Mouse (Mus musculus): ENCODE data around the gene Lrrc19.
"Not testable (repeated sequence)": the region's sequence is repeated elsewhere in the genome, so short reads cannot be mapped to it uniquely, and the experiment has no call there.

Lrrc19 gene

GRCm38 (mm10) chr4:94649920-94650319 lies at the start of gene Lrrc19:
Lrrc19 (minus strand) TSS chr4:94650144.
- TF ChIP-seq POU5F1 (IDR thresholded peaks at IDR 0.05; ENCODE audit: borderline replicate concordance, low read length): no peak
- no peak for TF ChIP-seq NANOG (IDR thresholded peaks at IDR 0.05; ENCODE audit: borderline replicate concordance, low read length)
- no peak for TF ChIP-seq CTCF (conservative IDR thresholded peaks at IDR 0.05; ENCODE audit: low read length)
- Histone ChIP-seq H3K4me3 (replicated peaks; ENCODE audit: low read length) (no peak within 1 kb of the TSS), H3K36me3 (ENCODE audit: insufficient read depth, low read length) (0 out of 2 replicates have a peak, but pooled peaks cover 3% of the 10 kb centered on the region), H3K27me3 (ENCODE audit: insufficient read depth, low read length) (no peaks in the 10 kb centered on the region), H3K4me1 (replicated peaks; ENCODE audit: low read depth, low read length) (no peaks in the 10 kb centered on the region), H3K9me3 (ENCODE audit: low read length) (no peaks in the 10 kb centered on the region)

- no peak overlapping the region for H3K4me3 ChIP-seq (replicated peaks; ENCODE audit: low read length)
- H3K4me1 ChIP-seq (replicated peaks; ENCODE audit: low read depth, low read length): no peaks in the 10 kb centered on the region
- no peaks in the 10 kb centered on the region for H3K27me3 ChIP-seq (ENCODE audit: insufficient read depth, low read length)
- no peaks in the 10 kb centered on the region for H3K9me3 ChIP-seq (ENCODE audit: low read length)
- H3K36me3 ChIP-seq (ENCODE audit: insufficient read depth, low read length): no peaks in the 10 kb centered on the region
- no peak for TF ChIP-seq CTCF (conservative IDR thresholded peaks at IDR 0.05; ENCODE audit: low read length)
- no peak for TF ChIP-seq NANOG (IDR thresholded peaks at IDR 0.05; ENCODE audit: borderline replicate concordance, low read length)
- no peak for TF ChIP-seq POU5F1 (IDR thresholded peaks at IDR 0.05; ENCODE audit: borderline replicate concordance, low read length)
Observed at GRCm38 (mm10) chr4:94696368-94696767, 46.4 kb upstream of the Lrrc19 start.

GRCm38 (mm10) chr4:94692175-94692574 lies 42.2 kb upstream of the Lrrc19 start:
- peaks cover 9% of the 10 kb centered on the region for H3K36me3 ChIP-seq (ENCODE audit: insufficient read depth, low read length)
- no peaks in the 10 kb centered on the region for H3K27me3 ChIP-seq (ENCODE audit: insufficient read depth, low read length)
- no peaks in the 10 kb centered on the region for H3K4me1 ChIP-seq (replicated peaks; ENCODE audit: low read depth, low read length)
- TF ChIP-seq POU5F1 (IDR thresholded peaks at IDR 0.05; ENCODE audit: borderline replicate concordance, low read length) (no peak), CTCF (conservative IDR thresholded peaks at IDR 0.05; ENCODE audit: low read length) (no peak), NANOG (IDR thresholded peaks at IDR 0.05; ENCODE audit: borderline replicate concordance, low read length) (no peak)
- H3K4me3 ChIP-seq (replicated peaks; ENCODE audit: low read length): no peak overlapping the region
- H3K9me3 ChIP-seq (ENCODE audit: low read length): no peaks in the 10 kb centered on the region

GRCm38 (mm10) chr4:94691078-94691477 lies 41.1 kb upstream of the Lrrc19 start:
- TF ChIP-seq NANOG (IDR thresholded peaks at IDR 0.05; ENCODE audit: borderline replicate concordance, low read length): no peak
- H3K9me3 ChIP-seq (ENCODE audit: low read length): no peaks in the 10 kb centered on the region
- H3K4me3 ChIP-seq (replicated peaks; ENCODE audit: low read length): no peak overlapping the region
- no peaks in the 10 kb centered on the region for H3K4me1 ChIP-seq (replicated peaks; ENCODE audit: low read depth, low read length)
- peaks cover 13% of the 10 kb centered on the region for H3K36me3 ChIP-seq (ENCODE audit: insufficient read depth, low read length)
- H3K27me3 ChIP-seq (ENCODE audit: insufficient read depth, low read length): no peaks in the 10 kb centered on the region

GRCm38 (mm10) chr4:94689804-94690203 lies 39.9 kb upstream of the Lrrc19 start:
- H3K4me3 ChIP-seq (replicated peaks; ENCODE audit: low read length); H3K4me1 ChIP-seq (replicated peaks; ENCODE audit: low read depth, low read length); H3K9me3 ChIP-seq (ENCODE audit: low read length); H3K27me3 ChIP-seq (ENCODE audit: insufficient read depth, low read length): not testable (repeated sequence)
- peaks cover 13% of the 10 kb centered on the region for H3K36me3 ChIP-seq (ENCODE audit: insufficient read depth, low read length)

GRCm38 (mm10) chr4:94683305-94683704 lies 33.4 kb upstream of the Lrrc19 start:
- TF ChIP-seq CTCF (conservative IDR thresholded peaks at IDR 0.05; ENCODE audit: low read length) (no peak), POU5F1 (IDR thresholded peaks at IDR 0.05; ENCODE audit: borderline replicate concordance, low read length) (no peak), NANOG (IDR thresholded peaks at IDR 0.05; ENCODE audit: borderline replicate concordance, low read length) (no peak)
- Histone ChIP-seq H3K27me3 (ENCODE audit: insufficient read depth, low read length) (no peaks in the 10 kb centered on the region), H3K4me3 (replicated peaks; ENCODE audit: low read length) (no peak overlapping the region), H3K9me3 (ENCODE audit: low read length) (no peaks in the 10 kb centered on the region), H3K4me1 (replicated peaks; ENCODE audit: low read depth, low read length) (no peaks in the 10 kb centered on the region), H3K36me3 (ENCODE audit: insufficient read depth, low read length) (peaks cover 25% of the 10 kb centered on the region)

- TF ChIP-seq NANOG (IDR thresholded peaks at IDR 0.05; ENCODE audit: borderline replicate concordance, low read length) (no peak), CTCF (conservative IDR thresholded peaks at IDR 0.05; ENCODE audit: low read length) (no peak), POU5F1 (IDR thresholded peaks at IDR 0.05; ENCODE audit: borderline replicate concordance, low read length) (no peak)
- peaks cover 16% of the 10 kb centered on the region for H3K36me3 ChIP-seq (ENCODE audit: insufficient read depth, low read length)
- H3K4me3 ChIP-seq (replicated peaks; ENCODE audit: low read length): no peak overlapping the region
- H3K27me3 ChIP-seq (ENCODE audit: insufficient read depth, low read length): no peaks in the 10 kb centered on the region
- H3K9me3 ChIP-seq (ENCODE audit: low read length): no peaks in the 10 kb centered on the region
- no peaks in the 10 kb centered on the region for H3K4me1 ChIP-seq (replicated peaks; ENCODE audit: low read depth, low read length)
Observed at GRCm38 (mm10) chr4:94682029-94682428, 32.1 kb upstream of the Lrrc19 start.

GRCm38 (mm10) chr4:94681181-94681580 lies 31.2 kb upstream of the Lrrc19 start:
- no peaks in the 10 kb centered on the region for H3K9me3 ChIP-seq (ENCODE audit: low read length)
- peaks cover 13% of the 10 kb centered on the region for H3K36me3 ChIP-seq (ENCODE audit: insufficient read depth, low read length)
- no peak for TF ChIP-seq POU5F1 (IDR thresholded peaks at IDR 0.05; ENCODE audit: borderline replicate concordance, low read length)
- no peaks in the 10 kb centered on the region for H3K4me1 ChIP-seq (replicated peaks; ENCODE audit: low read depth, low read length)
- H3K27me3 ChIP-seq (ENCODE audit: insufficient read depth, low read length): no peaks in the 10 kb centered on the region
- no peak overlapping the region for H3K4me3 ChIP-seq (replicated peaks; ENCODE audit: low read length)

- H3K4me3 ChIP-seq (replicated peaks; ENCODE audit: low read length): no peak overlapping the region
- H3K9me3 ChIP-seq (ENCODE audit: low read length): no peaks in the 10 kb centered on the region
- no peaks in the 10 kb centered on the region for H3K27me3 ChIP-seq (ENCODE audit: insufficient read depth, low read length)
- H3K4me1 ChIP-seq (replicated peaks; ENCODE audit: low read depth, low read length): peaks cover 2% of the 10 kb centered on the region
- H3K36me3 ChIP-seq (ENCODE audit: insufficient read depth, low read length): peaks cover 13% of the 10 kb centered on the region
- TF ChIP-seq POU5F1 (IDR thresholded peaks at IDR 0.05; ENCODE audit: borderline replicate concordance, low read length) (no peak), CTCF (conservative IDR thresholded peaks at IDR 0.05; ENCODE audit: low read length) (no peak), NANOG (IDR thresholded peaks at IDR 0.05; ENCODE audit: borderline replicate concordance, low read length) (no peak)
Observed at GRCm38 (mm10) chr4:94680662-94681061, 30.7 kb upstream of the Lrrc19 start.

All from E14TG2a.4 (cell line).